Mouse (Mus musculus) bone marrow macrophage, adult 2 months (primary cell): Measurements from ENCODE around the gene Itgb7. TPM values are rescaled to one million over a fixed set of nuclear protein-coding genes. Genes with fewer than 3 reads are reported as not detected.

ENCODE experiments used
- H3K27ac ChIP-seq: 2 replicates; pipeline ENCODE4 v1.5.1; 2012; ENCODE audit warnings: low read depth, low read length; ENCODE audit not compliant: insufficient read depth
- H3K4me1 ChIP-seq: 2 replicates; pipeline ENCODE4 v1.6.1; 2012; ENCODE audit warnings: low read length; ENCODE audit not compliant: control insufficient read depth, insufficient read depth
- H3K4me3 ChIP-seq: 2 replicates; pipeline ENCODE4 v1.5.1; 2012; ENCODE audit warnings: mild to moderate bottlenecking, low read length, moderate library complexity; ENCODE audit not compliant: insufficient read depth
- CTCF ChIP-seq: IDR thresholded peaks from 2 replicates; pipeline ENCODE4 v1.5.1; 2012; ENCODE audit warnings: low read depth, mild to moderate bottlenecking, low read length, moderate library complexity
- POLR2A ChIP-seq: IDR thresholded peaks from 2 replicates; pipeline ENCODE4 v1.6.1; 2012; ENCODE audit warnings: mild to moderate bottlenecking, low read depth, low read length, borderline replicate concordance
- polyA plus RNA-seq: library from polyadenylated mRNA; stranded (reverse); fragments of >200 nt; gene quantifications from 2 replicates; pipeline ENCODE4 v1.2.4, GENCODE M21; 2012; ENCODE audit not compliant: missing spikeins, insufficient read depth, insufficient read length

Itgb7 gene
- polyA plus RNA-seq, 1 experiment: 35.8 TPM

DNA sequence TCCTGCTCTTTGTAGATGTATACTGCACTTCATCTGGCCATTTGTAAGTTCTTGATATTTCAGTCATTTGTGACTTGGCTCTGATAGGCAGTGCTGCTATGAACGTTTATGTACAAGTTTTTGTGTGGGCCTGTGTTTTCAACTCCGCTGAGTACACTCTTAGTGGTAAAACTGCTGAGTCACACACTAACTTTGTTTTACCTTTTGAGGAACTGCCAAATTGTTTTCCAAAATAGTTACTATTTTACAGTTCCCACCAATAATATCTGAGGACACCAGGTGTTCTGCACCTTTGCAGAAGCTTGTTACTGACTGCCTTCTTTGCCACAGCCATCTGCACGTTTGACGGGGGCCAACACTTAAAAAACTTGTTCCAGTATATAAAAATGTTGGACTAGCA, 37.3 kb downstream of the Itgb7 start:
- H3K27ac ChIP-seq: no peak overlapping the region
- no peak overlapping the region for H3K4me3 ChIP-seq
- TF ChIP-seq CTCF (no peak), POLR2A (no peak)
- H3K4me1 ChIP-seq: peaks cover 42% of the 10 kb centered on the region

GRCm38 (mm10) chr15:102193652-102194051, 38.1 kb downstream of the Itgb7 start:
- Histone ChIP-seq H3K4me1 (peaks cover 37% of the 10 kb centered on the region), H3K27ac (0 out of 2 replicates have a peak overlapping the region, but pooled peaks have one; percentile 2), H3K4me3 (no peak overlapping the region)
- TF ChIP-seq POLR2A: no peak
- no peak for TF ChIP-seq CTCF

GRCm38 (mm10) chr15:102192820-102193386, 38.8 kb downstream of the Itgb7 start:
- TF ChIP-seq POLR2A: no peak
- TF ChIP-seq CTCF: no peak
- peak overlapping the region; percentile 95 for H3K27ac ChIP-seq
- peaks cover 37% of the 10 kb centered on the region for H3K4me1 ChIP-seq
- peak overlapping the region; percentile 37 for H3K4me3 ChIP-seq

DNA sequence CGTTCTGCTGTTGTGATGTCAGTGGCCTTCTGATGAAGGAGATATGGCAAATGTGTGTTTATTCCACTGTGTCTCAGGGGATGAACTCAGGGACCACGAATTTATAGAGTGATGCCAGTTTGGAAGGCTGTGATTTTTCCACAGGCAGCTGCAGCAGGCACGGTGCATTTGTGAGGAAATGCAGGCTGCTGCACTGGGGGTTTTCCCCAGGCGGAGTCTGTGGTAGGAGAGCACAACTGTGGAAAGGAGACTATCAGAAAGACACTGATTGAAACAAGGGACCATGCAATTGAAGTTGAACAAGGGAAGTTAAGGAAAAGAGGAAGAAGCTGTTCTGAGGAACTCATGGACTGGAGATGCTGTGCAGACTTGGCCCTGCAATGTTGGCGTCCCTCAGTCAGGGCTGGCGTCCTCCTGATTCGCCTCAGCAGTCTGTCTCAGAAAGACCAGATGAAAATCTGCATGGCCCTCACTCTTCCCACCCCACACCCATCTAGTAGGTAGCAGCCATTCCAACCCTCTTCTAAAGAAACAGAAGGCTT, 39.4 kb downstream of the Itgb7 start:
- TF ChIP-seq POLR2A: no peak
- no peak for TF ChIP-seq CTCF
- peak overlapping the region; percentile 37 for H3K4me3 ChIP-seq
- H3K27ac ChIP-seq: peak overlapping the region; percentile 95
- H3K4me1 ChIP-seq: peaks cover 37% of the 10 kb centered on the region

GRCm38 (mm10) chr15:102191699-102192098, 40.0 kb downstream of the Itgb7 start:
- Histone ChIP-seq H3K4me1 (peaks cover 37% of the 10 kb centered on the region), H3K27ac (no peak overlapping the region)

DNA sequence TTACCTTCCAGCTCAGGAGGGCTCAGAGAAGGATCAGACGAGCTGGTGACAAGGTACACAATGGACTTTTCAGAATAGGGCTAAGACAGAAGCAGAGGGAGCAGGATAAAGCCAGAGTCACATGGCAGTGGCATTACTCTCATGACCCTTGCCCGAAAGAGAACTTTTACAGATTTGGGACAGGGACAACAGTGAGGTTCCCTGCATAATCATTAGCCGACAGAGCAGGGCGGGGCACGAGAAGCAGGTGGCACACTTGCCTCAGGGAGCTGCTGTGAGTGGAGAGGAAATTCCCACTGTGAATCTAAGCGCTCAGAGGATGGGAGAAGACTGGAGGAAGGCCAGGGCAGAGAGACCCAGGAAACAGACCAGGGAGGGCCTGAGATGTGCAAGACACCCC, 42.9 kb downstream of the Itgb7 start:
- H3K4me1 ChIP-seq: peaks cover 21% of the 10 kb centered on the region
- H3K27ac ChIP-seq: no peak overlapping the region
- TF ChIP-seq CTCF: no peak
- TF ChIP-seq POLR2A: no peak
- no peak overlapping the region for H3K4me3 ChIP-seq

More at GRCm38 (mm10) chr15:102191699-102192098, 40.0 kb downstream of the Itgb7 start:
- no peak for TF ChIP-seq CTCF
- no peak for TF ChIP-seq POLR2A
- H3K4me3 ChIP-seq: no peak overlapping the region

- TF ChIP-seq POLR2A: no peak
- TF ChIP-seq CTCF: no peak
- peaks cover 16% of the 10 kb centered on the region for H3K4me1 ChIP-seq
- H3K4me3 ChIP-seq: no peak overlapping the region
- no peak overlapping the region for H3K27ac ChIP-seq
Measured at GRCm38 (mm10) chr15:102188096-102188495, 43.6 kb downstream of the Itgb7 start.

GRCm38 (mm10) chr15:102186239-102186638, 45.5 kb downstream of the Itgb7 start:
- H3K4me3 ChIP-seq: no peak overlapping the region
- peaks cover 2% of the 10 kb centered on the region for H3K4me1 ChIP-seq
- no peak overlapping the region for H3K27ac ChIP-seq
- TF ChIP-seq CTCF: no peak
- no peak for TF ChIP-seq POLR2A

- H3K4me3 ChIP-seq: no peak overlapping the region
- no peak overlapping the region for H3K27ac ChIP-seq
- TF ChIP-seq CTCF: no peak
- no peak for TF ChIP-seq POLR2A
- H3K4me1 ChIP-seq: no peaks in the 10 kb centered on the region
Measured at GRCm38 (mm10) chr15:102183076-102183475, 48.7 kb downstream of the Itgb7 start.

DNA sequence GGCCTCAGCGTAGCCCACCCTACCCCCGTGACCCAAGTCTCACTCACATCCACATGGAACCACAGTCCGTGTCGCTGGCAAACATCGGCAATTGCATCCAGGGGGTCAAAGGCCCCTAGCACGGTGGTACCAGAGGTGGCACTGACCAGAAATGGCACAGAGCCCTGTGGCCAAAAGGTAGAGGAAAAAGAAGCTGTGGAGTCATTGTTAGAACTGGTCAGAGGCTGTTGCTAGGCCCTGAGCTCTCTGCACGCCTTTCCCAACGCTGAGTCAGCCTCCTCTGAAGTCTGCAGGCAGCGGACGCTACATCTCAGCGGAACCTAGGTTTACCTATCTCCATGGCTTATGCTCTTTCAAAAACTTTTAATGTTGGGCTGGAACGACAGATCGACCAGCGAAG, 51.8 kb downstream of the Itgb7 start:
- Histone ChIP-seq H3K27ac (no peak overlapping the region), H3K4me3 (no peak overlapping the region), H3K4me1 (no peaks in the 10 kb centered on the region)
- TF ChIP-seq POLR2A: no peak
- TF ChIP-seq CTCF: no peak

DNA sequence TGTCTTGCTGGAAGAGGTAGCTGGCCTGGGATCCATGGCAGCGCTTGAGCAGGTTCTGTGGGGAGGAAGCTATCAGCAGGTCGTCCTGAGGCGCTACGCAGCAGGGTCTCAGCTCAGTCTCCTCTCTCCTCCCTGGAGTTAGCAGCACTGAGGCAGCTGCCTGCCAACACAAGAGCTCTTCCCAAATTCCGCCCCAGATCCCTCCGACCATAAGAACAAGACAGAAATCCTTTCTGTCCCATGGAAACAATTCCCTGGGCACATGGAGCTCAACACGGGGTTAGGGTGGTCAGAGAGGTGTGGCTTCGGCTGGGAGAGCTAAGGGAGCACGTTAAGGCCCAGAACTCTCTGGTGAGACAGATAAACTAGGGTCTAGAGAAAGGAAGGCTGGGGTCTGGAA, 52.6 kb downstream of the Itgb7 start:
- TF ChIP-seq POLR2A (no peak), CTCF (no peak)
- H3K27ac ChIP-seq: no peak overlapping the region
- H3K4me1 ChIP-seq: no peaks in the 10 kb centered on the region
- H3K4me3 ChIP-seq: no peak overlapping the region

GRCm38 (mm10) chr15:102178279-102178678, 53.5 kb downstream of the Itgb7 start:
- Histone ChIP-seq H3K4me1 (no peaks in the 10 kb centered on the region), H3K27ac (no peak overlapping the region), H3K4me3 (no peak overlapping the region)
- TF ChIP-seq POLR2A (no peak), CTCF (peak; percentile 96)
